In genomic region chr9:120619709-120620408, GRCm38 (mm10) we compare ENCODE assay signal across 9 mouse cellular contexts. TPM values are rescaled to one million over a fixed set of nuclear protein-coding genes. Genes with fewer than 3 reads are reported as not detected.
DNase-seq lines count a peak whose midpoint lies in the region; ATAC-seq and TF ChIP-seq lines count a peak whose summit lies in the region.
"Had no signal": no experiment of that assay in that cellular context is flagged by ENCODE, and none has a peak within 500 bp of the region (broad histone marks: within the 10 kb centered on the region; RNA-seq: fewer than 3 reads in every experiment).

No protein-coding gene starts in this region.

- TF ChIP-seq CTCF in stomach, postnatal 0 days (IDR thresholded peaks at IDR 0.05; ENCODE audit: low read depth): no peak
- TF ChIP-seq CTCF in midbrain, postnatal 0 days (IDR thresholded peaks at IDR 0.05): no peak

- H3K27ac ChIP-seq in stomach, embryonic 14.5 days (ENCODE audit: low read length): no peak overlapping the region
- no peak overlapping the region for H3K27ac ChIP-seq in stomach, postnatal 0 days (replicated peaks)
- H3K27ac ChIP-seq in embryonic facial prominence, embryonic 11.5 days (replicated peaks; ENCODE audit: low read depth, low read length): peak overlapping the region; percentile 65; the same call in 1 of the 2 replicates
- peak overlapping the region; percentile 69 for H3K27ac ChIP-seq in midbrain, postnatal 0 days (ENCODE audit: low read depth, low read length)

- no peak for DNase-seq in stomach, postnatal 0 days (ENCODE audit: low spot score)
- DNase-seq in embryonic facial prominence, embryonic 11.5 days (ENCODE audit: low spot score): peak; percentile 75
- peak; percentile 61 to 63 for DNase-seq in layer of hippocampus, adult 8-10 months (ENCODE audit: low spot score in 2 of 2)
- peak; percentile 81 for DNase-seq in midbrain, postnatal 0 days (ENCODE audit: low spot score)
- no peak for DNase-seq in urinary bladder, postnatal 14 days (ENCODE audit: low spot score)
- DNase-seq in adrenal gland, postnatal 4 days (ENCODE audit: low spot score in 2 of 2): no peak
- no peak for DNase-seq in urinary bladder, adult 18-20 months (ENCODE audit: low spot score in 2 of 2)

- H3K4me3 ChIP-seq in stomach, embryonic 14.5 days (ENCODE audit: low read depth, low read length): 0 out of 2 replicates have a peak overlapping the region, but pooled peaks have one; percentile 3
- no peak overlapping the region for H3K4me3 ChIP-seq in stomach, postnatal 0 days (ENCODE audit: low read depth, low read length)
- H3K4me3 ChIP-seq in embryonic facial prominence, embryonic 11.5 days (ENCODE audit: low read depth, low read length): peak overlapping the region; percentile 14; the same call in 1 of the 2 replicates
- peak overlapping the region; percentile 5; the same call in 1 of the 2 replicates for H3K4me3 ChIP-seq in midbrain, postnatal 0 days (ENCODE audit: low read depth, low read length)
- H3K4me3 ChIP-seq: megakaryocyte, embryonic 14.5 days had no signal

- H3K36me3 ChIP-seq in stomach, embryonic 14.5 days (ENCODE audit: control insufficient read depth, insufficient read depth, low read length): no peaks in the 10 kb centered on the region
- no peaks in the 10 kb centered on the region for H3K36me3 ChIP-seq in stomach, postnatal 0 days (ENCODE audit: control insufficient read depth, insufficient read depth, low read length)
- no peaks in the 10 kb centered on the region for H3K36me3 ChIP-seq in embryonic facial prominence, embryonic 11.5 days (replicated peaks; ENCODE audit: control insufficient read depth, insufficient read depth, low read depth, low read length)
- no peaks in the 10 kb centered on the region for H3K36me3 ChIP-seq in midbrain, postnatal 0 days (ENCODE audit: insufficient read depth, low read length)

- H3K9me3 ChIP-seq in stomach, embryonic 14.5 days (ENCODE audit: control insufficient read depth, low read depth, low read length): 0 out of 2 replicates have a peak, but pooled peaks cover 6% of the 10 kb centered on the region
- H3K9me3 ChIP-seq in stomach, postnatal 0 days (ENCODE audit: control insufficient read depth, low read length): no peaks in the 10 kb centered on the region
- H3K9me3 ChIP-seq in embryonic facial prominence, embryonic 11.5 days (replicated peaks; ENCODE audit: control insufficient read depth, low read length): no peaks in the 10 kb centered on the region
- peaks cover 13% of the 10 kb centered on the region; the same call in 1 of the 2 replicates for H3K9me3 ChIP-seq in midbrain, postnatal 0 days (ENCODE audit: low read length)

- no peak for ATAC-seq in stomach, embryonic 14.5 days (ENCODE audit: insufficient number of reproducible peaks, insufficient read depth, low FRiP score, low read depth)
- ATAC-seq in stomach, postnatal 0 days (ENCODE audit: low FRiP score, low TSS enrichment): no peak
- ATAC-seq in embryonic facial prominence, embryonic 11.5 days (replicated peaks; ENCODE audit: insufficient number of reproducible peaks, low FRiP score, low TSS enrichment, low read depth): peak; percentile 77
- ATAC-seq in midbrain, postnatal 0 days (ENCODE audit: low FRiP score): peak; percentile 82

- 10% methylated on average over 26 of the region's 26 CpGs for WGBS in stomach, embryonic 14.5 days
- WGBS in stomach, postnatal 0 days: 13% methylated on average over 26 of the region's 26 CpGs
- 7% methylated on average over 26 of the region's 26 CpGs for WGBS in embryonic facial prominence, embryonic 11.5 days
- 5% methylated on average over 26 of the region's 26 CpGs for WGBS in midbrain, postnatal 0 days

- no peak overlapping the region for H3K9ac ChIP-seq in stomach, embryonic 14.5 days (replicated peaks; ENCODE audit: low read depth, low read length)
- no peak overlapping the region for H3K9ac ChIP-seq in stomach, postnatal 0 days (ENCODE audit: low read length)
- peak overlapping the region; percentile 54 for H3K9ac ChIP-seq in embryonic facial prominence, embryonic 11.5 days (replicated peaks; ENCODE audit: low read length)
- peak overlapping the region; percentile 52; the same call in 1 of the 2 replicates for H3K9ac ChIP-seq in midbrain, postnatal 0 days (replicated peaks; ENCODE audit: low read length, poor library complexity, severe bottlenecking)

- H3K27me3 ChIP-seq in stomach, embryonic 14.5 days (ENCODE audit: control insufficient read depth, insufficient read depth, low read length): no peaks in the 10 kb centered on the region
- H3K27me3 ChIP-seq in stomach, postnatal 0 days (ENCODE audit: control insufficient read depth, insufficient read depth, low read length): no peaks in the 10 kb centered on the region
- H3K27me3 ChIP-seq in embryonic facial prominence, embryonic 11.5 days (ENCODE audit: control insufficient read depth, insufficient read depth, low read length): no peaks in the 10 kb centered on the region
- no peaks in the 10 kb centered on the region for H3K27me3 ChIP-seq in midbrain, postnatal 0 days (ENCODE audit: insufficient read depth, low read length)

- H3K4me2 ChIP-seq in stomach, embryonic 14.5 days (replicated peaks; ENCODE audit: low read depth, low read length): peak overlapping the region; percentile 35
- no peak overlapping the region; the same call in 1 of the 2 replicates for H3K4me2 ChIP-seq in stomach, postnatal 0 days (replicated peaks; ENCODE audit: low read depth)
- peak overlapping the region; percentile 53 for H3K4me2 ChIP-seq in embryonic facial prominence, embryonic 11.5 days (ENCODE audit: low read depth, low read length)
- peak overlapping the region; percentile 42 for H3K4me2 ChIP-seq in midbrain, postnatal 0 days (ENCODE audit: low read depth, low read length, poor library complexity, severe bottlenecking)

- H3K4me1 ChIP-seq in stomach, embryonic 14.5 days (ENCODE audit: control insufficient read depth, insufficient read depth, low read length): peaks cover 7% of the 10 kb centered on the region; the same call in 1 of the 2 replicates
- no peaks in the 10 kb centered on the region for H3K4me1 ChIP-seq in stomach, postnatal 0 days (replicated peaks; ENCODE audit: control insufficient read depth, insufficient read depth)
- peaks cover 5% of the 10 kb centered on the region for H3K4me1 ChIP-seq in embryonic facial prominence, embryonic 11.5 days (ENCODE audit: control insufficient read depth, insufficient read depth, low read length)
- peaks cover 13% of the 10 kb centered on the region for H3K4me1 ChIP-seq in midbrain, postnatal 0 days (ENCODE audit: insufficient read depth, low read length)
- H3K4me1 ChIP-seq: megakaryocyte, embryonic 14.5 days had no signal

- no peak for TF ChIP-seq EP300 in stomach, postnatal 0 days (optimal IDR thresholded peaks at IDR 0.05)

RNA-seq across cellular contexts. Expression of gene Rpl14, which starts 48.6 kb away (rescaled TPM):
- polyA plus RNA-seq in stomach, embryonic 14.5 days (2014; fragmentation: Nextera tagmentation; extraction: Ambion mirVana): 1,122 and 1,132 TPM in 2 replicates
- polyA plus RNA-seq in stomach, postnatal 0 days (2015; fragmentation: Nextera tagmentation; extraction: Ambion mirVana): 742 and 777 TPM in 2 replicates
- polyA plus RNA-seq in embryonic facial prominence, embryonic 11.5 days (2014; fragmentation: Nextera tagmentation; extraction: Ambion mirVana): 1,013 and 1,065 TPM in 2 replicates
- 100 to 1,000 TPM; 289 to 388 (median 323) TPM for total RNA-seq in layer of hippocampus, adult 8-10 months (2022)
- 261 and 287 TPM in 2 replicates for total RNA-seq in midbrain, postnatal 0 days (2014; rRNA removed)
- 445 and 474 TPM in 2 replicates for polyA plus RNA-seq in midbrain, postnatal 0 days (2015; fragmentation: Nextera tagmentation; extraction: Ambion mirVana)
- 100 to 1,000 TPM; 667 to 692 TPM for total RNA-seq in adrenal gland, postnatal 4 days (2021)

Comparison
In these comparisons a context has a peak if more than half of its experiments do, and no peak if none do; other contexts are left out.
1. ATAC-seq: peak in embryonic facial prominence, embryonic 11.5 days (single experiment) and midbrain, postnatal 0 days (single experiment); none in stomach, embryonic 14.5 days (single experiment) and stomach, postnatal 0 days (single experiment).
2. H3K27ac ChIP-seq: peak in embryonic facial prominence, embryonic 11.5 days (single experiment) and midbrain, postnatal 0 days (single experiment); none in stomach, embryonic 14.5 days (single experiment) and stomach, postnatal 0 days (single experiment).
3. H3K9ac ChIP-seq: peak in embryonic facial prominence, embryonic 11.5 days (single experiment) and midbrain, postnatal 0 days (single experiment); none in stomach, embryonic 14.5 days (single experiment) and stomach, postnatal 0 days (single experiment).
4. DNase-seq: peak in embryonic facial prominence, embryonic 11.5 days (single experiment), layer of hippocampus, adult 8-10 months (2 of 2) and midbrain, postnatal 0 days (single experiment); none in stomach, postnatal 0 days (single experiment), urinary bladder, postnatal 14 days (single experiment), adrenal gland, postnatal 4 days (0 of 2) and urinary bladder, adult 18-20 months (0 of 2).